Mouse (Mus musculus): ENCODE results near the gene Wdr6.

GRCm38 (mm10) chr9:108596998-108597764, 18.6 kb upstream of the Wdr6 start, which contains the start of gene P4htm:
- TF ChIP-seq CTCF (IDR thresholded peaks at IDR 0.05; ENCODE audit: control insufficient read depth, insufficient read depth, low read length) (no peak), POLR2A (IDR thresholded peaks at IDR 0.05; ENCODE audit: borderline replicate concordance, control insufficient read depth, low read depth, low read length) (no peak)
